In genomic region chr9:94947246-94947645, GRCm38 (mm10) we compare ENCODE assay signal across 22 mouse cellular contexts.
"Had no signal": no experiment of that assay in that cellular context is flagged by ENCODE, and none has a peak within 500 bp of the region (broad histone marks: within the 10 kb centered on the region; RNA-seq: fewer than 3 reads in every experiment).

No protein-coding gene starts in this region.

- ATAC-seq: liver, postnatal 0 days; lung, postnatal 0 days; midbrain, embryonic 13.5 days; midbrain, embryonic 16.5 days had no signal

- DNase-seq: liver, postnatal 0 days; lung, adult 2 months; lung, postnatal 14 days; lung, postnatal 36 days; retina, postnatal 1 day; right cerebral cortex, adult 18-20 months; right cerebral cortex, postnatal 25 days; thymus, adult 2 months; thymus, postnatal 25 days; thymus, postnatal 4 days had no signal

- H3K4me3 ChIP-seq: liver, embryonic 15.5 days; lung, embryonic 15.5 days; megakaryocyte, embryonic 14.5 days; midbrain, embryonic 13.5 days; myocyte; neural tube, embryonic 13.5 days; neural tube, embryonic 15.5 days; stomach, embryonic 15.5 days had no signal

- H3K27ac ChIP-seq: liver, embryonic 15.5 days; lung, embryonic 15.5 days; macrophage; midbrain, embryonic 13.5 days; neural tube, embryonic 13.5 days; neural tube, embryonic 15.5 days; stomach, embryonic 15.5 days; stomach, postnatal 0 days had no signal
